Mouse (Mus musculus) midbrain, embryonic 10.5 days (tissue): ENCODE measurements at regions not wholly inside any gene's neighbourhood (a gene's known extent, or its start where the extent isn't known, plus 50 kb on each side); places are given as distances from the start of the nearest gene placed in this dataset.

Experiments
- DNase-seq: peaks from one replicate; pipeline ENCODE4 v3.0.0-alpha.2; 2017; ENCODE audit warnings: low spot score
- H3K27ac ChIP-seq: fragments of 300-500 bp; sonication (generic); replicated peaks from 2 replicates; pipeline ENCODE4 v1.5.1; 2016; ENCODE audit warnings: mild to moderate bottlenecking
- H3K27me3 ChIP-seq: fragments of 300-500 bp; sonication (generic); 2 replicates; pipeline ENCODE4 v1.6.1; 2016; ENCODE audit warnings: low read depth, mild to moderate bottlenecking; ENCODE audit not compliant: poor library complexity, severe bottlenecking
- H3K36me3 ChIP-seq: fragments of 300-500 bp; sonication (generic); 2 replicates; pipeline ENCODE4 v1.6.1; 2016; ENCODE audit warnings: mild to moderate bottlenecking, moderate library complexity
- H3K4me1 ChIP-seq: fragments of 300-500 bp; sonication (generic); 2 replicates; pipeline ENCODE4 v1.6.1; 2016
- H3K4me3 ChIP-seq: fragments of 300-500 bp; sonication (generic); 2 replicates; pipeline ENCODE4 v1.5.1; 2016; ENCODE audit warnings: mild to moderate bottlenecking, moderate library complexity
- H3K9me3 ChIP-seq: fragments of 300-500 bp; sonication (generic); replicated peaks from 2 replicates; pipeline ENCODE4 v1.6.1; 2016; ENCODE audit warnings: mild to moderate bottlenecking
- WGBS: fragments of 180-500 bp; shearing (Covaris S2); methylation state at CpG from one replicate; pipeline ENCODE4 v1.1.7; 2016; 5-methylcytosine and 5-hydroxymethylcytosine counted together

- Histone ChIP-seq H3K4me3 (no peak overlapping the region), H3K4me1 (no peaks in the 10 kb centered on the region), H3K27ac (no peak overlapping the region), H3K9me3 (no peaks in the 10 kb centered on the region), H3K27me3 (no peaks in the 10 kb centered on the region), H3K36me3 (no peaks in the 10 kb centered on the region)
- no peak for DNase-seq
- 74% methylated on average over 1 of the region's 1 CpGs for WGBS
Measured at GRCm38 (mm10) chr12:36748345-36748744, 360.0 kb upstream of the Meox2 start.

GRCm38 (mm10) chr12:36765315-36766058 lies 342.9 kb upstream of the Meox2 start:
- Histone ChIP-seq H3K4me1 (no peaks in the 10 kb centered on the region), H3K9me3 (no peaks in the 10 kb centered on the region), H3K27ac (no peak overlapping the region), H3K4me3 (no peak overlapping the region), H3K27me3 (no peaks in the 10 kb centered on the region), H3K36me3 (no peaks in the 10 kb centered on the region)
- 89% methylated on average over 4 of the region's 4 CpGs for WGBS
- no peak for DNase-seq

- no peaks in the 10 kb centered on the region for H3K27me3 ChIP-seq
- 64% methylated on average over 1 of the region's 1 CpGs for WGBS
Measured at GRCm38 (mm10) chr12:36766167-36766566, 342.2 kb upstream of the Meox2 start.

GRCm38 (mm10) chr12:36780761-36781160 lies 327.6 kb upstream of the Meox2 start:
- WGBS, result 92% methylated on average over 7 of the region's 7 CpGs
- H3K4me1 ChIP-seq, result no peaks in the 10 kb centered on the region
- no peaks in the 10 kb centered on the region for H3K9me3 ChIP-seq
- no peaks in the 10 kb centered on the region for H3K27me3 ChIP-seq
- no peak for DNase-seq
- no peak overlapping the region for H3K4me3 ChIP-seq
- H3K27ac ChIP-seq, result no peak overlapping the region
- H3K36me3 ChIP-seq, result no peaks in the 10 kb centered on the region

More at GRCm38 (mm10) chr12:36766167-36766566, 342.2 kb upstream of the Meox2 start:
- H3K36me3 ChIP-seq, result no peaks in the 10 kb centered on the region
- no peaks in the 10 kb centered on the region for H3K9me3 ChIP-seq
- no peak overlapping the region for H3K4me3 ChIP-seq
- DNase-seq, result no peak
- H3K4me1 ChIP-seq, result no peaks in the 10 kb centered on the region
- no peak overlapping the region for H3K27ac ChIP-seq

GRCm38 (mm10) chr12:36790866-36791265 lies 317.5 kb upstream of the Meox2 start:
- no peak for DNase-seq
- H3K36me3 ChIP-seq, result no peaks in the 10 kb centered on the region
- H3K27ac ChIP-seq, result no peak overlapping the region
- H3K27me3 ChIP-seq, result no peaks in the 10 kb centered on the region
- no peaks in the 10 kb centered on the region for H3K4me1 ChIP-seq
- 88% methylated on average over 2 of the region's 2 CpGs for WGBS
- no peak overlapping the region for H3K4me3 ChIP-seq
- H3K9me3 ChIP-seq, result no peaks in the 10 kb centered on the region

GRCm38 (mm10) chr12:36791430-36791829 lies 316.9 kb upstream of the Meox2 start:
- DNase-seq, result no peak
- H3K27me3 ChIP-seq, result no peaks in the 10 kb centered on the region
- WGBS, result 90% methylated on average over 3 of the region's 3 CpGs
- no peak overlapping the region for H3K27ac ChIP-seq
- no peak overlapping the region for H3K4me3 ChIP-seq
- H3K4me1 ChIP-seq, result no peaks in the 10 kb centered on the region
- H3K36me3 ChIP-seq, result no peaks in the 10 kb centered on the region
- H3K9me3 ChIP-seq, result no peaks in the 10 kb centered on the region

GRCm38 (mm10) chr12:36792205-36792604 lies 316.1 kb upstream of the Meox2 start:
- DNase-seq, result no peak
- Histone ChIP-seq H3K27ac (no peak overlapping the region), H3K4me1 (no peaks in the 10 kb centered on the region), H3K36me3 (no peaks in the 10 kb centered on the region), H3K27me3 (no peaks in the 10 kb centered on the region), H3K4me3 (no peak overlapping the region), H3K9me3 (no peaks in the 10 kb centered on the region)
- WGBS, result 85% methylated on average over 3 of the region's 3 CpGs

- Histone ChIP-seq H3K4me3 (no peak overlapping the region), H3K9me3 (no peaks in the 10 kb centered on the region), H3K36me3 (no peaks in the 10 kb centered on the region), H3K27ac (no peak overlapping the region), H3K27me3 (no peaks in the 10 kb centered on the region), H3K4me1 (no peaks in the 10 kb centered on the region)
- WGBS, result 50% methylated on average over 2 of the region's 2 CpGs
- no peak for DNase-seq
Measured at GRCm38 (mm10) chr12:36793799-36794198, 314.5 kb upstream of the Meox2 start.

GRCm38 (mm10) chr12:36796201-36796600 lies 312.1 kb upstream of the Meox2 start:
- 89% methylated on average over 4 of the region's 4 CpGs for WGBS
- no peak for DNase-seq
- Histone ChIP-seq H3K9me3 (no peaks in the 10 kb centered on the region), H3K27ac (no peak overlapping the region), H3K36me3 (no peaks in the 10 kb centered on the region), H3K27me3 (no peaks in the 10 kb centered on the region), H3K4me1 (no peaks in the 10 kb centered on the region), H3K4me3 (no peak overlapping the region)

- no peaks in the 10 kb centered on the region for H3K36me3 ChIP-seq
- no peak for DNase-seq
- H3K4me3 ChIP-seq, result no peak overlapping the region
- no peak overlapping the region for H3K27ac ChIP-seq
- no peaks in the 10 kb centered on the region for H3K4me1 ChIP-seq
- WGBS, result 98% methylated on average over 2 of the region's 2 CpGs
- H3K9me3 ChIP-seq, result no peaks in the 10 kb centered on the region
- H3K27me3 ChIP-seq, result no peaks in the 10 kb centered on the region
Measured at GRCm38 (mm10) chr12:36817938-36818337, 290.4 kb upstream of the Meox2 start.

GRCm38 (mm10) chr12:36818852-36819251 lies 289.5 kb upstream of the Meox2 start:
- Histone ChIP-seq H3K4me1 (no peaks in the 10 kb centered on the region), H3K4me3 (no peak overlapping the region), H3K9me3 (no peaks in the 10 kb centered on the region), H3K27ac (no peak overlapping the region), H3K36me3 (no peaks in the 10 kb centered on the region), H3K27me3 (no peaks in the 10 kb centered on the region)
- no peak for DNase-seq
- 93% methylated on average over 3 of the region's 3 CpGs for WGBS

- no peak overlapping the region for H3K4me3 ChIP-seq
- 75% methylated on average over 6 of the region's 6 CpGs for WGBS
- no peaks in the 10 kb centered on the region for H3K27me3 ChIP-seq
- H3K36me3 ChIP-seq, result no peaks in the 10 kb centered on the region
- DNase-seq, result no peak
- no peaks in the 10 kb centered on the region for H3K4me1 ChIP-seq
- no peaks in the 10 kb centered on the region for H3K9me3 ChIP-seq
- no peak overlapping the region for H3K27ac ChIP-seq
Measured at GRCm38 (mm10) chr12:36826766-36827165, 281.6 kb upstream of the Meox2 start.

GRCm38 (mm10) chr12:36831307-36831997 lies 276.9 kb upstream of the Meox2 start:
- DNase-seq, result no peak
- 91% methylated on average over 14 of the region's 14 CpGs for WGBS
- no peak overlapping the region for H3K4me3 ChIP-seq

More at GRCm38 (mm10) chr12:36831307-36831997, 276.9 kb upstream of the Meox2 start:
- H3K9me3 ChIP-seq, result no peaks in the 10 kb centered on the region
- H3K4me1 ChIP-seq, result no peaks in the 10 kb centered on the region
- no peak overlapping the region for H3K27ac ChIP-seq
- H3K36me3 ChIP-seq, result no peaks in the 10 kb centered on the region
- H3K27me3 ChIP-seq, result no peaks in the 10 kb centered on the region
